Mouse (Mus musculus) heart, embryonic 12.5 days (tissue): ENCODE data around the gene Bsg. TPM values are rescaled to one million over a fixed set of nuclear protein-coding genes. Genes with fewer than 3 reads are reported as not detected.
A peak's percentile ranks its signal among the peaks of the same experiment; 100 is the strongest.

Experiments
- ATAC-seq: fragments of 200-750 bp; cut with Nextera tagmentation; 2 replicates; pipeline ENCODE4 v1.8.0; 2017; ENCODE audit warnings: moderate TSS enrichment, moderate library complexity; ENCODE audit not compliant: insufficient number of reproducible peaks, low FRiP score
- H3K27ac ChIP-seq: fragments of 300-500 bp; sonication (generic); 2 replicates; pipeline ENCODE4 v1.5.1; 2016; ENCODE audit warnings: mild to moderate bottlenecking, moderate library complexity; ENCODE audit not compliant: poor library complexity, severe bottlenecking
- H3K27me3 ChIP-seq: fragments of 300-500 bp; sonication (generic); replicated peaks from 2 replicates; pipeline ENCODE4 v1.6.1; 2016; ENCODE audit warnings: mild to moderate bottlenecking, moderate library complexity
- H3K36me3 ChIP-seq: fragments of 300-500 bp; sonication (generic); 2 replicates; pipeline ENCODE4 v1.6.1; 2016; ENCODE audit warnings: mild to moderate bottlenecking, moderate library complexity
- H3K4me1 ChIP-seq: fragments of 300-500 bp; sonication (generic); replicated peaks from 2 replicates; pipeline ENCODE4 v1.6.1; 2016; ENCODE audit warnings: mild to moderate bottlenecking
- H3K4me2 ChIP-seq: fragments of 300-500 bp; sonication (generic); 2 replicates; pipeline ENCODE4 v1.6.1; 2016; ENCODE audit warnings: mild to moderate bottlenecking, moderate library complexity
- H3K4me3 ChIP-seq: fragments of 300-500 bp; sonication (generic); 2 replicates; pipeline ENCODE4 v1.5.1; 2016; ENCODE audit warnings: mild to moderate bottlenecking
- H3K9ac ChIP-seq: fragments of 300-500 bp; sonication (generic); 2 replicates; pipeline ENCODE4 v1.6.1; 2016; ENCODE audit warnings: mild to moderate bottlenecking, moderate library complexity
- H3K9me3 ChIP-seq: fragments of 300-500 bp; sonication (generic); replicated peaks from 2 replicates; pipeline ENCODE4 v1.6.1; 2016; ENCODE audit warnings: mild to moderate bottlenecking, moderate library complexity
- WGBS: fragments of 180-500 bp; shearing (Covaris S2); methylation state at CpG from one replicate; pipeline ENCODE4 v1.1.7; 2016; 5-methylcytosine and 5-hydroxymethylcytosine counted together
- polyA plus RNA-seq: library from polyadenylated mRNA; unstranded; fragments of >200 nt; fragmentation: Nextera tagmentation; extraction: Ambion mirVana; gene quantifications from 2 replicates; pipeline ENCODE4 v1.2.1, GENCODE M21; 2016

The Bsg gene
- polyA plus RNA-seq, 1 experiment from 2014 or later: 1,289 TPM

DNA sequence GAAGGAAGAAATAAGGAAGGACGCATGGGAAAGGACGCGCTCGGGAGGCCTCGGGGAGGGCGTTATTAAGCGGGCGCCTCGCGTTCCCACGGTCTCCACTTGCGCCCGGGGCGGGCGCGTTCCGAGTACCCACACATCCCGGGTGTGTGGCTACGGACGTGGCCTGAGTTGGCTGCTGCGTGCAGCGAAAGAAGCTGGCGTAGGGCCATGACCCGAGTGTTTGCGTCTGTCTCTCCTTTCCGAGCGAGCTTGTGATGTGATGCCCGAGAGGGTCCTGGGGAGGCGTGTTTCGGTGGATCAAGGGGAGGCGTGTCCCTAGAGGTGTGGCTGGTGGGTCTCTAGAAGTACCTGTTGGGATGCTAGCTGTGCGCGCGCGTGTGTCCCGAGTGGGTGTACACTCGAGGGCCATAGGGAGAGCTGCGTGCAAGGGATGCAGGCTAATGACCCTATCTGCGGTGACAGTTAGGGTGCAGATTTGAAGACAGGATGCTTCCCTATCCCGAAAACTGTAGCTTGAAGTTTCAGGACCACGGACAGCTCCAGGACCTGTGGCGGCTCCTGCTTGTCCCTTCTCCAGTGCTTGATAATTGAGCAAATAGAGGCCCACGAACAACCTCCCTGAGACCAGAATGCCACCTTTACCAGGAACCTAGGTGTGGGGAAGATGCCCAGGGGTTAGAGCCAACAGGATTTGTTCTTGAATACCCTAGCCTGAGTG is 13.5 kb downstream of the Bsg start:
- no peak overlapping the region for H3K27ac ChIP-seq
- no peaks in the 10 kb centered on the region for H3K9me3 ChIP-seq
- H3K27me3 ChIP-seq: peaks cover 80% of the 10 kb centered on the region
- H3K4me3 ChIP-seq: peak overlapping the region; percentile 58
- H3K4me1 ChIP-seq: peaks cover 19% of the 10 kb centered on the region
- H3K36me3 ChIP-seq: no peaks in the 10 kb centered on the region
- no peak overlapping the region for H3K9ac ChIP-seq
- WGBS: 6% methylated on average over 42 of the region's 43 CpGs
- ATAC-seq: no peak
- H3K4me2 ChIP-seq: peak overlapping the region; percentile 98

DNA sequence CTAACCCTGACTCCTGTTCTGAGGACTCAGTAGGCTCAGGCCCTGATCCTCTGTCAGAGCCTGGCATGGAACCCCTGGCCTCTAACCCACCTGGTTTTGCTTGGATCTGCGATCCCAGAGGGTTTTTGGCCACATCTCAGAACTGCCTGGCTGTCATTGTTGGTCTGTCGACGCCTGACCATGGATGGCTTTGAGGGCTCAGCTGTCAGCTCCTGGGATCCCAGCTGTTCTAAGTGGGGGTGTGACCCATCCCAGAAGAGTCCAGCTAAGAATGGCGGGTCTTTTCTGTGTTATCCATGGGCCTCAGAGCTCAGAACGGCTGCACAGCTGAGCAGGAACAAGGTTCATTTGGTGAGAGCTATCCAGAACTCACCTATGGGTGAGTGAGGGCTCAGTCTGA is 16.8 kb downstream of the Bsg start:
- H3K4me1 ChIP-seq: peaks cover 21% of the 10 kb centered on the region
- no peak overlapping the region for H3K4me3 ChIP-seq
- H3K36me3 ChIP-seq: no peaks in the 10 kb centered on the region
- H3K27me3 ChIP-seq: peaks cover 67% of the 10 kb centered on the region
- no peak overlapping the region for H3K27ac ChIP-seq
- no peak overlapping the region for H3K9ac ChIP-seq
- H3K9me3 ChIP-seq: no peaks in the 10 kb centered on the region
- ATAC-seq: no peak
- 52% methylated on average over 5 of the region's 5 CpGs for WGBS
- H3K4me2 ChIP-seq: no peak overlapping the region

DNA sequence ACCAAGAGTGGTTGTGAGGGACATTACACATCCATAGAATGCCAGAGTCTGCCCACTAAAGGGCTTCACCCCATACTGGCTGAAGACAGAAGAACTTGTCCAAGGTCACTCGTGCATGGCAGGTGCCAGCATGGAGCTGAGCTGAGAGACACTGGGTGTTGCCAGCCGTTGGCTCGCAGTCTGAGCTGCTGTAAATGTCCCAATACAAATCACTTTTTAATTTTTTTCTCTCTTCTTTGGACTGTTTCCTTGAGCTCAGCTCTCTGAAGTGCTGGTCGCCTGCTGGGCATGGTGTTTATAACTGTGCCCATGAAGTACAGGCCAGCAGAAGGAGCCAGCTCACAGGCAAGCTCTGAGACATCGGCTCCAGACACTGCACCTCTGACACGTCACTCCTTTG is 18.8 kb downstream of the Bsg start:
- ATAC-seq: no peak
- Histone ChIP-seq H3K4me3 (no peak overlapping the region), H3K27me3 (peaks cover 49% of the 10 kb centered on the region), H3K4me1 (peaks cover 5% of the 10 kb centered on the region; the same call in 1 of the 2 replicates), H3K36me3 (no peaks in the 10 kb centered on the region), H3K27ac (no peak overlapping the region), H3K4me2 (no peak overlapping the region), H3K9me3 (no peaks in the 10 kb centered on the region), H3K9ac (no peak overlapping the region)
- WGBS: 72% methylated on average over 6 of the region's 6 CpGs

DNA sequence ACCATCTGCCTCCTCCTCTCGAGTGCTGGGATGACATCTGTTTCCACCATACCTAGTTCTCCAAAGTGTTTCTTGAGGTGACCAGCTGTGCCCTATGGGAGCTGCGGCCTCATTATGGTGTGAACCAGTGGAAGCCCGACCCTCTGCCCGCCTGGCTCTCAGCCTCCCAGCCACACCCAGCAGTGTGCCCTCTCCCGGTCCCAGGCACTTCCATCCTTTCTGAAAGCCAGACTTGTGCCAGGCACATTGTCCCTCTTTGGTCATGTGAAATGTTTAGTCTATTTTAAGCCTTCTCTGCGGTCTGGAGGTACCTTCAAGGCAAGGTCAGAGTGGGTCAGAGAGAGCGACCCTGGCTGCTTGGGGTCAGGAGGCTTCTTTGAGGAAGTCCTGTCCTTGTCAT is 19.4 kb downstream of the Bsg start:
- 64% methylated on average over 7 of the region's 7 CpGs for WGBS
- H3K4me3 ChIP-seq: no peak overlapping the region

DNA sequence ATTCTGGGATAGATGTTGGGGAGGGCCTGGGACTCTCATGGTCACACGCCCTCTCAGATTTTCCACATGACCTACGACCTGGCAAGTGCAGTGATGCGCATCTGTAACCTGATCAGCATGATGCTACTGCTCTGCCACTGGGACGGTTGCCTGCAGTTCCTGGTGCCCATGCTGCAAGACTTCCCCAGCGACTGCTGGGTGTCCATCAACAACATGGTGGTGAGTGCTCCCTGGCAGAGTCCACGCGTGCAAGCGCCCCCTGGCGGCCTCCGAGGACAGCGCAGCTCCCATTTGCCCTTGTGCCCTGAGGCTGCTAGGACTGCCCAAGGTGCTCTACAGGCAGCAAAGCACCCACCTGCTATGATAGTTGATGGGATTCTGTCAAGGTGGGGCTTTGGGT is 21.8 kb downstream of the Bsg start:
- Histone ChIP-seq H3K36me3 (no peaks in the 10 kb centered on the region), H3K4me1 (peaks cover 9% of the 10 kb centered on the region; the same call in 1 of the 2 replicates), H3K27ac (no peak overlapping the region), H3K4me3 (no peak overlapping the region), H3K9me3 (no peaks in the 10 kb centered on the region), H3K27me3 (peaks cover 31% of the 10 kb centered on the region), H3K9ac (no peak overlapping the region), H3K4me2 (no peak overlapping the region)
- no peak for ATAC-seq
- WGBS: 41% methylated on average over 11 of the region's 11 CpGs

More for the DNA sequence above, 19.4 kb downstream of the Bsg start:
- Histone ChIP-seq H3K4me1 (peaks cover 5% of the 10 kb centered on the region; the same call in 1 of the 2 replicates), H3K9me3 (no peaks in the 10 kb centered on the region), H3K4me2 (no peak overlapping the region), H3K27me3 (peaks cover 46% of the 10 kb centered on the region), H3K36me3 (no peaks in the 10 kb centered on the region), H3K9ac (no peak overlapping the region), H3K27ac (no peak overlapping the region)
- ATAC-seq: no peak

DNA sequence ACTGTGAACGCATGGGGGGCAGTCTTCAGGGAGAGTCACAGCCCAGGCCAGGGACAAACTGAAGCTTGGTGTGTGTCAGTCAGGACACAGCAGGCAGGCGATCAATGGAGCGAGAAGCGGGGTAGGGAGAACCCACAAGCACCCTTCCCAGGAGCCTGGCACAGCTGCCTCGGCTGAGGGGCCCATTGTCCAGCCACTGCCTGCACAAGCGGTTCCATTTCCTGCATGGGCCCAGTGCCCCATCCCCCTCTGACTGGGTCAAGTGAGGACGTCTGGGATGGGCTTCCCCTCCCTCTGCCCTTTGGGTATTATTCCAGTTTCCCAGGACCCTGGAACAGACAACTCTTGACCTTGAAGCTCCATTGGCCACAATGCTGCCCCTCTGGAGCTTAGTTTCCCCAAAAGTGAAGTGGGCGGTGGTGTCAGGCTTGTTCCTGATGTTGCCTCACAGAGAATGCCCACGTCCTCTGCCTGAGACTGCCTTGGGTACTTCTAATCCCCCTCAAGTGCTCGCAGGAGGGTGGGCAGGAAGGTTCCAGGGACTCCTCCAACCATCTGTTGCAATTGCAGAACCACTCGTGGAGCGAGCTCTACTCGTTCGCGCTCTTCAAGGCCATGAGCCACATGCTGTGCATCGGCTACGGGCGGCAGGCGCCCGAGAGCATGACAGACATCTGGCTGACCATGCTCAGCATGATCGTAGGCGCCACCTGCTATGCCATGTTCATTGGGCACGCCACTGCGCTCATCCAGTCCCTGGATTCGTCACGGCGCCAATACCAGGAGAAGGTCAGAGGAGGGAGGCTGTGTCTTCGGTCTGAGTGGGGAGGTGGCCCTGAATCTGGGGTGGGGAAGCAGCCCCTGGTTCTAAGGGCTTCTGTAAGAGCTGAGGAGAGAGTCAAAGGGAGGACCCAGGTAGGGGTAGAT is 24.3 kb downstream of the Bsg start:
- H3K4me3 ChIP-seq: no peak overlapping the region
- ATAC-seq: no peak
- WGBS: 62% methylated on average over 28 of the region's 28 CpGs

DNA sequence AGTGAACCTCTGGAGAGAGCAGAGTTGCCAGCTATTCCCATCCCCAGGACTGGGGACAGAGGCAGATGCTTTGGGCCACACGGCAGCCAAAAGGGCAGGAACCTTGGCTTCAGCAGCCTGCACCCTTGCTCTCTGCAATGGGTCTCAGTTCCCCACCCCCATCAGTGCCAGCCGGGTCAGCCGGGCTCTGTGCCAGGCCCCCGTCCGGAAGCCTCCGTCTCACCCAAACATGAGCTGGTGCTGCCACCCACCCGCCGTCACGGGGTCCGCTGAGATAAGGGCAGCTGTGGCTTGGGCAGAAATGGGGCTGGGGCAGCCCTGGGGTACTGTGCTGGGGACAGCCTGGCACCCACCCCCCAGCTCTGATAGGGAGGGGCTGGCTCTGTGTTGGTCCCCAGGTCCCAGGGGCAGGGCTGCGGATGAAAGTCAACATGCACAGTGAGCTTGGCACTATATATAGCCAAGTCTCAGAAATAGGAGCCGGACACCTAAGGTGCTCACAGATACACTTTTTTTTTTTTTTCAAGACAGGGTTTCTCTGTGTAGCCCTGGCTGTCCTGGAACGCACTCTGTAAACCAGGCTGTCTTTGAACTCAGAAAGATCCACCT is 25.2 kb downstream of the Bsg start:
- peaks cover 14% of the 10 kb centered on the region for H3K27me3 ChIP-seq
- no peak overlapping the region for H3K4me2 ChIP-seq
- H3K27ac ChIP-seq: no peak overlapping the region
- peaks cover 15% of the 10 kb centered on the region for H3K36me3 ChIP-seq
- ATAC-seq: no peak
- H3K4me1 ChIP-seq: peaks cover 4% of the 10 kb centered on the region; the same call in 1 of the 2 replicates
- peaks cover 20% of the 10 kb centered on the region for H3K9me3 ChIP-seq
- no peak overlapping the region for H3K4me3 ChIP-seq
- H3K9ac ChIP-seq: peak overlapping the region; percentile 29; the same call in 1 of the 2 replicates
- 63% methylated on average over 13 of the region's 13 CpGs for WGBS

More for the DNA sequence above, 24.3 kb downstream of the Bsg start:
- Histone ChIP-seq H3K27me3 (peaks cover 14% of the 10 kb centered on the region), H3K4me2 (no peak overlapping the region), H3K36me3 (peaks cover 6% of the 10 kb centered on the region; the same call in 1 of the 2 replicates), H3K9ac (no peak overlapping the region), H3K27ac (no peak overlapping the region), H3K4me1 (peaks cover 8% of the 10 kb centered on the region; the same call in 1 of the 2 replicates), H3K9me3 (peaks cover 11% of the 10 kb centered on the region)

DNA sequence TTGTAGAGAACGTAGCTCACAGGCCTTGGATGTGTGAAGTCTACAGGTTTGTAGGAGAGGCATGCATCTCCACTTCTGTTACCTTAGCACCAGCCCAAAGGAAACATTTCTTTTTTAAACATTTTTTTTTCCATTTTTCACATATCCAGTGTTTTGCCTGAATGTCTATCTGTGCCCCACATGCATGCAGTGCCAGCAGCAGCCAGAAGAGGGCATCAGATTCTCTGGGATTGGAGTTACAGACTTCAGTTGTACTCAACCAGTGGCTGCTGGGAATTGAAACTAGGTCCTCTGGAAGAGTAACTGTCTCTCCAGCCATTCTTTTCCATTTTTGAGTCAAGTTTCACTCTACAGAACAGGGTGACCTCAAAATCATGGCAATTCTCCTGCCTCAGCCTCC is 28.2 kb downstream of the Bsg start:
- Histone ChIP-seq H3K9ac (no peak overlapping the region), H3K27me3 (peaks cover 41% of the 10 kb centered on the region), H3K4me3 (no peak overlapping the region), H3K4me1 (peaks cover 10% of the 10 kb centered on the region; the same call in 1 of the 2 replicates), H3K4me2 (no peak overlapping the region), H3K36me3 (peaks cover 45% of the 10 kb centered on the region), H3K9me3 (peaks cover 51% of the 10 kb centered on the region), H3K27ac (no peak overlapping the region)
- WGBS: 100% methylated on average over 1 of the region's 1 CpGs
- no peak for ATAC-seq

DNA sequence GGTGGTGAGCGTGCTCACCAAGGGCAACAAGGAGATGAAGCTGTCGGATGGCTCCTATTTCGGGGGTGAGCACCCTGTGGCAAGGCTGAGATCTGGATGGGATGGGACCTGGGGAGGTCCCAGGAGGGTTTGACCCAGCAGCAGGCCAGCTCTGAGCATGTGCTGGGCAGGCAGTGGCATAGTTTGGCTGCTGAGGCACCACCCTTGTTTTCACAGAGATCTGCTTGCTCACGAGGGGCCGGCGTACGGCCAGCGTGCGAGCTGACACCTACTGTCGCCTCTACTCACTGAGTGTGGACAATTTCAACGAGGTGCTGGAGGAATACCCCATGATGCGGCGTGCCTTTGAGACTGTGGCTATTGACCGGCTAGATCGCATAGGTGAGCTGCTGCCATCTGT is 29.6 kb downstream of the Bsg start:
- H3K4me3 ChIP-seq: no peak overlapping the region
- H3K27ac ChIP-seq: no peak overlapping the region
- peaks cover 64% of the 10 kb centered on the region for H3K9me3 ChIP-seq
- WGBS: 80% methylated on average over 15 of the region's 15 CpGs
- H3K36me3 ChIP-seq: peaks cover 59% of the 10 kb centered on the region
- H3K27me3 ChIP-seq: peaks cover 35% of the 10 kb centered on the region
- ATAC-seq: no peak
- H3K4me1 ChIP-seq: peaks cover 10% of the 10 kb centered on the region; the same call in 1 of the 2 replicates
- no peak overlapping the region for H3K4me2 ChIP-seq
- H3K9ac ChIP-seq: no peak overlapping the region

DNA sequence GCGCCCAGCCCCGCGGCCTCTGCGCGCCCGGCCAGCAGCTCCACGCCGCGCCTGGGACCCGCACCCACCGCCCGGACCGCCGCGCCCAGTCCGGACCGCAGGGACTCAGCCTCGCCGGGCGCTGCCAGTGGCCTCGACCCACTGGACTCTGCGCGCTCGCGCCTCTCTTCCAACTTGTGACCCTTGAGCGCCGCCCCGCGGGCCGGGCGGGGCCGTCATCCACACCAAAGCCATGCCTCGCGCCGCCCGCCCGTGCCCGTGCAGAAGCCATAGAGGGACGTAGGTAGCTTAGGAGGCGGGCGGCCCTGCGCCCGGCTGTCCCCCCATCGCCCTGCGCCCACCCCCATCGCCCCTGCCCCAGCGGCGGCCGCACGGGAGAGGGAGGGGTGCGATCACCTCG is 31.1 kb downstream of the Bsg start:
- peak overlapping the region; percentile 32; the same call in 1 of the 2 replicates for H3K9ac ChIP-seq
- H3K27me3 ChIP-seq: peaks cover 29% of the 10 kb centered on the region
- WGBS: 27% methylated on average over 47 of the region's 52 CpGs
- peak overlapping the region; percentile 11 for H3K4me3 ChIP-seq
- H3K27ac ChIP-seq: no peak overlapping the region
- peaks cover 74% of the 10 kb centered on the region for H3K36me3 ChIP-seq
- peaks cover 6% of the 10 kb centered on the region; the same call in 1 of the 2 replicates for H3K4me1 ChIP-seq
- peaks cover 79% of the 10 kb centered on the region for H3K9me3 ChIP-seq
- H3K4me2 ChIP-seq: peak overlapping the region; percentile 44
- no peak for ATAC-seq

DNA sequence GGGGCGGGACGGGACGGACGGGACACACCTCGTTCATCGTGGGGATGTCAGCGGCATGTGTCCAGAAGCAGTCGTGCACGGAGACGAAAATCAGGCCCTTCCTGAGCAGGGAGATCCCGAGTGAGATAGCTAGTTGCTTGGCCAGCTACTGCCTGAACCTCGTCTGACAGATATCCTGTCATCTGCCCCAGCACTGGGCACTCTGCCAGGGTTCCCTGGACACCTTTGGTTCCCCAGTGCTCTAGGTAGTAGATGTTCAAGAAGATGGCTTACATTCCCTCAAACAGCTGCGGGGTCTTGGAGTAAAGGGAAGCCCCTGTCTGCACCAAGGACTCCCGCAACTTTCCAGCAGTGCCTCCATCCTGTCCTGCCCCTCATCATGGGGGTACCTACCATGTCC is 32.4 kb downstream of the Bsg start:
- peaks cover 89% of the 10 kb centered on the region for H3K9me3 ChIP-seq
- peaks cover 29% of the 10 kb centered on the region for H3K27me3 ChIP-seq
- no peak for ATAC-seq
- H3K9ac ChIP-seq: no peak overlapping the region
- H3K36me3 ChIP-seq: peaks cover 87% of the 10 kb centered on the region
- no peak overlapping the region for H3K4me3 ChIP-seq
- H3K4me2 ChIP-seq: no peak overlapping the region
- H3K27ac ChIP-seq: no peak overlapping the region
- peaks cover 6% of the 10 kb centered on the region; the same call in 1 of the 2 replicates for H3K4me1 ChIP-seq
- WGBS: 85% methylated on average over 14 of the region's 14 CpGs
